Mouse (Mus musculus) urinary bladder, postnatal 36 days (tissue): ENCODE measurements at regions not wholly inside any gene's neighbourhood (a gene's known extent, or its start where the extent isn't known, plus 50 kb on each side); places are given as distances from the start of the nearest gene placed in this dataset.

ENCODE experiments used
- DNase-seq, 2 experiments: peaks; one replicate each; pipeline ENCODE4 v3.0.0; 2022; ENCODE audit warnings: low spot score in 2 of 2, mixed read lengths in 1 of 2

DNA sequence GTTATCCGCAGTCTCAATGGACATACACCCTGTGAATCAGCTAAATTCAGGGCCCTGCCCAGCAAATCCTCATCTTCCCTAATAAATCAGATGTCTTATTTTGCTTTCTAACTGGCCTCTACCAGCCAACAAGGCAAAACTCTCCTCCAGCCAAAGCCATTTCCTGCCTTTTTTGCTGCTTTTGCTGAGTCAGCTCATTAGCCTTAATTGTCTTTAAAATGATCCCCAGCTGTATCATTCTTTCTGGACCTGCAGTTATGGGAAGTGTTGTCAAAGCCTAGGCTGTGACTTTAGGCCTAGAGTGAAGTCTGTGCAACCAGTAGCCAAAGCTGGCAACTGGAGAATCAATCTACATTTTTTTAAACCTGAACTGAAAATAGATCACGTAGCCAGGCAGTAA is 81.4 kb downstream of the Mtpn start:
- no peak for DNase-seq

DNA sequence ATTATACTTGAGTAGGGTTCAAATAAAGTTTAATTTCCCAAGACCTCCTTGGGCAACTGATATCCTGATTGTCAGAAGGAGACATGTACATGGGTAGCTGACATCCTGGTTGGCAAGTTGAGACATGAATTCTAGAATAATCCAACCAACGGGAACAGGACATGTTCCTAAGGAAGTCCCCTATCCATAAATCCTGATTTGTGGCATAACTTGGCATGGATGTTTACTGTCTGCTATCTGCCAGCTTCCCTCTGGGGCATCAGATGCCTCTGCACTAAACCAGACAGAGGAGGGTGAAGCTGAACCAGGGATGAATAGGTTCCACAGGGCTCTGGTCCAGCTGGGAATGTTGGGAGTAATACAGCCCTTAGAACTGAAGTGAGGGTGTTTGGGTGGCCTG is 94.7 kb downstream of the Mtpn start:
- no peak for DNase-seq

DNA sequence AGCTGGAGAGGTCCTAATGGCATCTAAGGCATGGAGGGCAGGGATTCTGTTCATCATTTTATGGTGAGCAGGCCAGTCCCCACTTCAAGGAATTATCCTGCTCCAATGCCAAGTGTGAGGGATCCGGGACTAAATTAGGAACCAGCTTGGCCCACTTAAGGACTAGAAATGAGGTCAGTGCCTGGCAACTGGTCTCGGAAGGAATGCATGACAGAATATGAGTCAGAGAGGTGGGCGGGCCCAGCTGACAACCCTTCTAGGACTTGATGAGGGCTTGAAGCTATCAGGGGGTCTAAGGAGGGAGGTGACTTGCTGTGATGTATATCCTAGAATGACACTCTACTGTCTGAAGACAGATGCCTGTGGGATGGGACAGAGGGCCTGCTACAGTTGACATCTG is 100.4 kb upstream of the Fam180a start:
- no peak for DNase-seq

DNA sequence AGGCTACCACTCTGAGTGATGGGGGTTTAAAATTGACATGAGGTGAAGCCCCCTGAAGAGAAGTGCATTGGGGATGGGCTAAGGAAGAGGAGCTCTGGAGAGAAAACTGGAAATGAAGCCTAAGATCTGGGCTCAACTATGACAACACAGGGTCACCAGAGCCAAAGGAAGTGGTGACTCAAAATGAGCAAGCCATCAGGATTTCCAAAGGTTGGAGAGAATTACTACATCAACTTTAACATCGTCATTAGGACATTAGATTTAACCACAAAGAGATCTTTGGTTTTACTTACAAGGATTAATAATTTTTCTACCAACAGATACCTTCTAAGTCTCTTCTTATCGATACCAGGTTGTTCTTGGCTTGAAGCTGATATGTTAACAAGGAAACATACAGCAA is 98.6 kb upstream of the Fam180a start:
- DNase-seq, result no peak

GRCm38 (mm10) chr6:35420924-35421323 is 95.0 kb upstream of the Fam180a start:
- no peak for DNase-seq

GRCm38 (mm10) chr6:35405044-35405443 is 79.1 kb upstream of the Fam180a start:
- DNase-seq, result no peak

DNA sequence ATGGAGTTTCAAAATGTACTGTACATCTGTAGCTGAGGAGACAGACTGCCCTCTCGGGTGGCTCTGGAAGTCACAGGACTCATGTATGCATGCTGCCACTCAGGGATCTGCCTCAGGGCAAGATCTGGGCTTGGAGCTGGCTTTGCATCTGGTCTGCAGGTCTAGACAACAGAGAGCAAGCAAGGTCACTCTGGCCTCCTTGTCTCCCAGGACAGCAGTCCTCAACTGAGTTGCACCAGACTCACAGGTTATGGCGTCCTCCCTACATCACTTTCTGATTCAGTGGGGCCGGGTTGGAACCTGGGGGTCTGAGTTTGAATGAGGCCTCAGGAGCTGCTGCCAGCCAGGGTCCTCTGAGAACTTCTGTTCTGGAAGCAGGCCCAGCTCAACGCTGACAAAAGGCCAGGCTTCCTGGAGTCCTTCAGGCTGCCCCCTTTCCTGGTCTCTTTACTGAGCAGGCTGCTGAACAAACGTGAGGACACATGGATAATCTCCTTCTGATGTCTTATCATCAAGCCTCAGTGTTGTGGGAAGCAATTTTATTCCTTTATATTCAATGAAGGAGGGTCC is 77.5 kb upstream of the Fam180a start:
- no peak for DNase-seq

DNA sequence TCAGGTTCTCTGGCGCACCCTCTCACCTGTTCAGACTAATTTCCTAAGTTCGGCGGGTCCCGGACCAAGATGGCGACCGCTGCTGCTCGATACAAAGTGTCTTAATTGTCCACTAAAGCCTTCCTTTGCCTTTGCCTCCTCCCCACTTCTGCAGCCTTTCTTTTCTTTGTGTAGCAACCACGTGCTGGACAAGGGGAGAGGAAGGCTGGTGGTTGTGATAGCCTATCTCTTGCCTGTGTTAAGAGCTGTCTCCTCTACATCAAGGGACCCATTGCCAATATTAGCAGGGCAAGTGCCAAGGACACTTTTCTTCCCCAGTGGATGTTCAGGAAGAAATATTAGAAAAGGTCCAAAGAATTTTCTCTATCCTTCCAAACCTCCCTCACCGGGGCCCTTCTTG is 69.8 kb upstream of the Fam180a start:
- DNase-seq, result no peak

DNA sequence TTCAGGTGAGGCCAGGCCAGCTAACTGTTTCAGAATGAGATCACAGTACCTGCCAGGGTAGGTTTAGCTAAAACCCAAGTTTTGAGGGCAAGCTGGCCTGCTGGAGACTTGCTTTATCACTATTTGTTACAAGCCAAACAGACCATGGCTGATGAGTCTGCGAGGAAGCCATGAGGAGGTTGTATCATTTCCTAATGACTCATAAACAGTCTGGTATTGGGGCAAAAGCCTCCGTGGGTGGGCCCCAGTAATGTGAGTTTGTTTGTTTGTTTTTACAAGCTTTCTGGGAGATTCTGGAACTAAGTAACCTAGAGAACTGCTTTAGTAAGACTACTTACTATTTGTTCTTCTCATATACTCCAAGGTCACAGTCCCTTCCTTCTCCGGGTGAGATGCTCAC is 62.9 kb upstream of the Fam180a start:
- DNase-seq, result no peak

GRCm38 (mm10) chr6:35381536-35381935 is 55.6 kb upstream of the Fam180a start:
- no peak for DNase-seq

- DNase-seq, result no peak
Observed at GRCm38 (mm10) chr6:35380721-35381466, 55.0 kb upstream of the Fam180a start.

GRCm38 (mm10) chr6:35379890-35380289 is 53.9 kb upstream of the Fam180a start:
- DNase-seq, result peak; percentile 77 to 83

GRCm38 (mm10) chr6:35378851-35379250 is 52.9 kb upstream of the Fam180a start:
- no peak for DNase-seq

DNA sequence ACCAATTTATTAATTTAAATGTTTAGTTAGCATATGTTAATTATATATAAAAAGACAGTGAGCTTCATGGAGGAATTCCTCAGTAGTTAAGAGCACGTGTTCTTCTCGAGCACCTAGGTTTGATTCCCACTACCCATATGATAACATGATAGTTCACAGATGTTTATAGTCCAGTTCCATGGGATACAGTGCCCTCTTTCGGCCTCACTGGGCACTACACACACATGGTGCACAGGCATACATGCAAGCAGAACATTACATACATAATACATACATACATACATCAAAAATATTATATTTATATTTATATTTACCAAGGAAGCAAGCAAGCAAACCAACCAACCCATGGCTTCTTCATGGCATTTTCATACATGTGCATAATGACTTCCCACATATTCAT is 51.6 kb upstream of the Fam180a start:
- no peak for DNase-seq

DNA sequence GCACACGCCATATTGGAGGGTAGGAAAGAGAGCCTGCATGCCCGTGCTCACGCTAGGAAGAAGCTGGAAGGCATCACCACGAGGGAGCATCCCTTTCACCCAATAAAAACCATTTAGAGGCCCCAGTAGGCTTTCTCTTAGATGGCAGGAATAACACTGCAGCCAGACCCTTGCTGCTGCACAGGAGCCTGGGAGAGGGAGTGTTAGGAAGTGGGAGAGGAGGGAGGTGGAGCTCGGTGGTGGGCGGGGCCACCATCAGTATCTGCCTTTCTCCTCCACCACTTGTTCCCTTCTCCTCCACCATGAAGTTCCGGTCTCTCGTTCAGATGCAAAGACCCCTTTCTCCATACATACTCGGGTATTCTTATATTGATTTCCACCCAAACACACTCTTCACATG is 50.6 kb upstream of the Fam180a start:
- no peak for DNase-seq
